Mouse (Mus musculus) kidney, adult 2 months (tissue): ENCODE measurements around the gene Adamts8.

Experiments
- CTCF ChIP-seq: fragments of 200-500 bp; conservative IDR thresholded peaks from 2 replicates; pipeline ENCODE4 v1.5.1; 2011; ENCODE audit warnings: low read depth, mild to moderate bottlenecking, control low read depth, low read length, moderate library complexity, mixed read lengths; ENCODE audit not compliant: insufficient read depth, insufficient read length
- POLR2A ChIP-seq: fragments of 200-500 bp; IDR thresholded peaks from one replicate; pipeline ENCODE4 v1.6.1; 2011; ENCODE audit warnings: low read depth, low read length, control low read depth

- TF ChIP-seq POLR2A, result no peak
- no peak for TF ChIP-seq CTCF
These were observed 54.5 kb downstream of the Adamts8 start for GRCm38 (mm10) chr9:30996590-30997562.
